Mouse (Mus musculus) stomach, embryonic 16.5 days (tissue): ENCODE results near the gene Ankrd13a. TPM values are rescaled to one million over a fixed set of nuclear protein-coding genes. Genes with fewer than 3 reads are reported as not detected.

ENCODE experiments used
- ATAC-seq: fragments of 200-750 bp; cut with Nextera tagmentation; 2 replicates; pipeline ENCODE4 v1.8.0; 2017; ENCODE audit warnings: moderate number of reproducible peaks, moderate TSS enrichment; ENCODE audit not compliant: insufficient read depth, low FRiP score
- H3K27ac ChIP-seq: fragments of 300-500 bp; sonication (generic); 2 replicates; pipeline ENCODE4 v1.5.1; 2014; ENCODE audit warnings: low read length
- H3K27me3 ChIP-seq: fragments of 300-500 bp; sonication (generic); 2 replicates; pipeline ENCODE4 v1.6.1; 2014; ENCODE audit warnings: low read length, control low read depth, mixed read lengths; ENCODE audit not compliant: control insufficient read depth, insufficient read depth
- H3K36me3 ChIP-seq: fragments of 300-500 bp; sonication (generic); 2 replicates; pipeline ENCODE4 v1.6.1; 2014; ENCODE audit warnings: low read length; ENCODE audit not compliant: control insufficient read depth, insufficient read depth
- H3K4me1 ChIP-seq: fragments of 300-500 bp; sonication (generic); 2 replicates; pipeline ENCODE4 v1.6.1; 2014; ENCODE audit warnings: low read length, control low read depth, mixed read lengths; ENCODE audit not compliant: control insufficient read depth, insufficient read depth
- H3K4me2 ChIP-seq: fragments of 300-500 bp; sonication (generic); 2 replicates; pipeline ENCODE4 v1.6.1; 2014; ENCODE audit warnings: low read depth, low read length, mixed read lengths
- H3K4me3 ChIP-seq: fragments of 300-500 bp; sonication (generic); replicated peaks from 2 replicates; pipeline ENCODE4 v1.5.1; 2014; ENCODE audit warnings: mild to moderate bottlenecking, low read length
- H3K9ac ChIP-seq: fragments of 300-500 bp; sonication (generic); 2 replicates; pipeline ENCODE4 v1.6.1; 2014; ENCODE audit warnings: low read length
- H3K9me3 ChIP-seq: fragments of 300-500 bp; sonication (generic); replicated peaks from 2 replicates; pipeline ENCODE4 v1.6.1; 2016; ENCODE audit warnings: low read length, control low read depth; ENCODE audit not compliant: control insufficient read depth
- WGBS: fragments of 180-500 bp; shearing (Covaris S2); extraction: QIAGEN DNeasy Blood & Tissue Kit; methylation state at CpG from one replicate; pipeline ENCODE4 v1.1.7; 2014; 5-methylcytosine and 5-hydroxymethylcytosine counted together
- polyA plus RNA-seq: library from polyadenylated mRNA; unstranded; fragments of >200 nt; fragmentation: Nextera tagmentation; extraction: Ambion mirVana; gene quantifications from 2 replicates; pipeline ENCODE4 v1.2.1, GENCODE M21; 2015

Gene Ankrd13a
- polyA plus RNA-seq, 1 experiment from 2014 or later: 12.7 TPM

- Histone ChIP-seq H3K9ac (no peak overlapping the region), H3K4me1 (no peaks in the 10 kb centered on the region), H3K36me3 (0 out of 2 replicates have a peak, but pooled peaks cover 14% of the 10 kb centered on the region), H3K4me3 (no peak overlapping the region), H3K27me3 (no peaks in the 10 kb centered on the region), H3K4me2 (no peak overlapping the region), H3K27ac (no peak overlapping the region), H3K9me3 (no peaks in the 10 kb centered on the region)
- no peak for ATAC-seq
- WGBS: 70% methylated on average over 6 of the region's 6 CpGs
These were observed 33.4 kb downstream of the Ankrd13a start for GRCm38 (mm10) chr5:114807893-114808292.

GRCm38 (mm10) chr5:114808385-114808784 is 33.9 kb downstream of the Ankrd13a start:
- Histone ChIP-seq H3K27ac (no peak overlapping the region), H3K27me3 (no peaks in the 10 kb centered on the region), H3K4me1 (no peaks in the 10 kb centered on the region), H3K4me3 (no peak overlapping the region), H3K9ac (no peak overlapping the region), H3K36me3 (0 out of 2 replicates have a peak, but pooled peaks cover 11% of the 10 kb centered on the region), H3K4me2 (no peak overlapping the region), H3K9me3 (no peaks in the 10 kb centered on the region)
- ATAC-seq: no peak
- WGBS: 80% methylated on average over 8 of the region's 8 CpGs

- Histone ChIP-seq H3K4me1 (no peaks in the 10 kb centered on the region), H3K27ac (no peak overlapping the region), H3K9me3 (no peaks in the 10 kb centered on the region), H3K36me3 (0 out of 2 replicates have a peak, but pooled peaks cover 2% of the 10 kb centered on the region), H3K27me3 (no peaks in the 10 kb centered on the region), H3K4me2 (no peak overlapping the region), H3K4me3 (no peak overlapping the region), H3K9ac (no peak overlapping the region)
- 76% methylated on average over 10 of the region's 10 CpGs for WGBS
- no peak for ATAC-seq
These were observed 34.8 kb downstream of the Ankrd13a start for GRCm38 (mm10) chr5:114809181-114809756.

- WGBS: 86% methylated on average over 5 of the region's 5 CpGs
- H3K4me2 ChIP-seq: no peak overlapping the region
- no peaks in the 10 kb centered on the region for H3K4me1 ChIP-seq
- H3K27me3 ChIP-seq: no peaks in the 10 kb centered on the region
- no peak for ATAC-seq
- no peaks in the 10 kb centered on the region for H3K9me3 ChIP-seq
- H3K4me3 ChIP-seq: no peak overlapping the region
- H3K27ac ChIP-seq: no peak overlapping the region
- no peaks in the 10 kb centered on the region for H3K36me3 ChIP-seq
- H3K9ac ChIP-seq: no peak overlapping the region
These were observed 35.3 kb downstream of the Ankrd13a start for GRCm38 (mm10) chr5:114809826-114810225.

DNA sequence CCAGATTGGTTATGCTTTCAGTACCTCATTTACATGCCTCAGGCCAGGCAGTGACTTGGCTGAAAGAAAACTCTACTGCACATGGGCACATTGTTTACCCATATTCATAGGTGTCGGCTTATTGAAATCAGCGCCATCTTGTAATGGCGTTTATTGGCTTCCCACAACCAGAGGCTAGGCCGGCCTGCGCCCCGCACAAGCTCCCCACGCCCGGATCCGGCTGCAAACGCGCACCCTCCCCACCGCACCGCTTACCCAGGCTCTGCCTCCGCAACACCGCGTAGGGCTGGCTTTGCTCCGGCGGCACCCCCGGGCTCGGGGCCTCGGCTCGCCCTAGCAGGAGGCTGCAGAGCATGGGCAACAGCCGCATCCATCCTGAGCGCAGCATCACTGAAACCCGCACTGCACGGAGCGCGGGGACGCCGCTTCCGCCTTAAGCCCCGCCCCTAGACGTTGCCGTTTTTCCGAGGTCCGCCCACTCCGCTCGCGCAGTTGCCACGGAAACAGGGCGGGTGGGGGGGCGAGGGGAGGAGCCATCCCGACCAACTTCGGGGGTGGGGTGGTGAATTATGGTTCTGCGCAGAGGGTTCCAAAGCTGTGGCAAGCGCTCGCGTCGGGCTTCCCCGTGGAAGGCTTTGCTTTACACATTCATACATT is 39.2 kb downstream of the Ankrd13a start:
- WGBS: under 1% methylated on average over 50 of the region's 50 CpGs

DNA sequence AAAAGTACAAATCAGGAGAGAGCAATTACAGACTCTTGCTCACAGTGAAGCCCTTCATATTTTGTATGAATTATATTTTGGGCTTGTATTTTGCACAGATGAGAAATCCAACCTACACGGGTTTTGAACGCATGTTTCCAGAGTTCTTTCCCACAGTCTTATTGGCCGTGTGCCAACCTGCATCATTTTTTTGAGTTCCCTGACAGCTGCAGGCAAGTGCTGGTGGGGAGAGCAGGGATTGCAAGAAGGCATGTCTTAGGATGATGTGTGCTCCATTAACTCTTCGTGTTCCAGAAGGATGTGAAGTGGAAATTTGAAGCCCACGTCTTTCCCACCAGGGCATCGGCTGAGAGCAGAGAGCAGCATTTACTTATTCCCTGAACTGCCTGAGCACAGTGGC is 42.1 kb downstream of the Ankrd13a start:
- ATAC-seq: no peak
- no peaks in the 10 kb centered on the region for H3K27me3 ChIP-seq
- H3K27ac ChIP-seq: no peak overlapping the region
- H3K4me3 ChIP-seq: no peak overlapping the region
- no peak overlapping the region for H3K4me2 ChIP-seq
- 0 out of 2 replicates have a peak, but pooled peaks cover 2% of the 10 kb centered on the region for H3K9me3 ChIP-seq
- H3K4me1 ChIP-seq: no peaks in the 10 kb centered on the region
- H3K9ac ChIP-seq: no peak overlapping the region
- H3K36me3 ChIP-seq: no peaks in the 10 kb centered on the region
- 55% methylated on average over 6 of the region's 6 CpGs for WGBS

More for the DNA sequence above, 39.2 kb downstream of the Ankrd13a start:
- ATAC-seq: peak; percentile 94
- Histone ChIP-seq H3K27ac (peak overlapping the region; percentile 87), H3K4me1 (no peaks in the 10 kb centered on the region), H3K36me3 (no peaks in the 10 kb centered on the region), H3K4me2 (peak overlapping the region; percentile 65), H3K4me3 (peak overlapping the region; percentile 93), H3K9ac (peak overlapping the region; percentile 88), H3K27me3 (no peaks in the 10 kb centered on the region), H3K9me3 (no peaks in the 10 kb centered on the region)

- no peak overlapping the region for H3K9ac ChIP-seq
- H3K27me3 ChIP-seq: no peaks in the 10 kb centered on the region
- H3K4me2 ChIP-seq: no peak overlapping the region
- H3K4me3 ChIP-seq: no peak overlapping the region
- H3K36me3 ChIP-seq: no peaks in the 10 kb centered on the region
- 77% methylated on average over 11 of the region's 11 CpGs for WGBS
- ATAC-seq: no peak
- no peaks in the 10 kb centered on the region for H3K4me1 ChIP-seq
- H3K27ac ChIP-seq: no peak overlapping the region
- H3K9me3 ChIP-seq: 0 out of 2 replicates have a peak, but pooled peaks cover 7% of the 10 kb centered on the region
These were observed 43.6 kb downstream of the Ankrd13a start for GRCm38 (mm10) chr5:114818124-114818523.

DNA sequence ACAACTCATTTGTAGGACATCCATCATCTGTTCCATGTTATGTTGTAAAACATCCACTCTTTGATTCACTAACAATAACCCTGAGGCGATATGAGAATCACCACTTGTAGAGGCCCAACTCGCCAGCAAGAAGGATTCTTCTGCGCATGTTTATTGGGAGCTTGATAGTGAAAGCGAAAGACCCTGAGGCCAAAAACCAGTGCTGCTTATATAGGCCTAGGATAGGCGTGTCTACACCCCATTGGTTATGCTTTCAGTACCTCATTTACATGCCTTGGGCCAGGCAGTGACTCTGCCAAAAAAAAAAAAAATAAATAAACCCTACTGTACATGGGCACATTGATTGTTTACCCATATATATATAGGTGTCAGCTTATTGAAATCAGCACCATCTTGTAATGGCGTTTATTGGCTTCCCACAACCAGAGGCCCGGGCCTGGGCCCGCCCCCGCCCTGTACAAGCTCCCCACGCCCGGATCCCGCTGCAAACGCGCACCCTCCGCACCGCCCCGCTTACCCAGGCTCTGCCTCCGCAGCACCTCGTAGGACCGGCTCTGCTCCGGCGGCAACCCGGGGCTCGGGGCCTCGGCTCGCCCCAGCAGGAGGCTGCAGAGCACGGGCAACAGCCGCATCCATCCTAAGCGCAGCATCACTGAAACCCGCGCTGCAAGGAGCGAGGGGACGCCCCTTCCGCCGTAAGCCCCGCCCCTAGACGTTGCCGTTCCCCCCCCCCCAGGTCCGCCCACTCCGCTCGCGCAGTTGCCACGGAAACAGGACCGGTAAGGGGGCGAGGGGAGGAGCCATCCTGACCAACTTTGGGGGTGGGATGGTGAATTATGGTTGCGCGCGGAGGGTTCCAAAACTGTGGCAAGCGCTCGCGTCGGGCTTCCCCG is 48.6 kb downstream of the Ankrd13a start, which contains the start of gene 1500011B03Rik:
TSS of gene 1500011B03Rik (minus strand) at position 673 of the 893 bp plus-strand sequence.
- 9% methylated on average over 53 of the region's 53 CpGs for WGBS
- peak within 1 kb of the TSS; percentile 87 for H3K9ac ChIP-seq
- H3K4me3 ChIP-seq: peak within 1 kb of the TSS; percentile 78
- peak within 1 kb of the TSS; percentile 55 for H3K4me2 ChIP-seq
- H3K9me3 ChIP-seq: 0 out of 2 replicates have a peak, but pooled peaks cover 7% of the 10 kb centered on the region
- H3K4me1 ChIP-seq: no peaks in the 10 kb centered on the region
- peak within 1 kb of the TSS; percentile 81 for H3K27ac ChIP-seq
- peak; percentile 86; the same call in 1 of the 2 replicates for ATAC-seq
- H3K36me3 ChIP-seq: no peaks in the 10 kb centered on the region
- no peaks in the 10 kb centered on the region for H3K27me3 ChIP-seq
